Mouse (Mus musculus): ENCODE results near the gene Scml4. TPM values are rescaled to one million over a fixed set of nuclear protein-coding genes. Genes with fewer than 3 reads are reported as not detected.
A peak's percentile ranks its signal among the peaks of the same experiment; 100 is the strongest.

The Scml4 gene
- polyA plus RNA-seq, 1 experiment from 2014 or later: 0.13 TPM

DNA sequence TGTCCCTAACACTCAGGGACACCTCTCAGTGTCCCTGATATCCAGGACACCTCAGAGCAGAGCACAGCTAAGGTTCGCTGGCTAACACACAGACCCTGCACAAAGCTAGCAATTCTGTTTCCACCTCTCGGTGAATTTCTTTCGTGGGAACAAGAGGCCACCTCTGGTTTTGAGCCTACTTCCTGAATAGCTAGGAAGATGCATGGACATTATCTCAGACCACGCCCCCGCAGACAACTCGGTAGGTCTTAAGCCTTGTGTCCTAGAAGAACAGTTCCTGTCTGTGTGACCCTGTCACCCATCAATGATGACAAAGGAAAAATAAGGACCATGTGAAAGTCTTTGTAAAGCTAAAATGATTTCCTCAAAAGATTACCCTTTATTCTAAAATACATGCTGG is 54.0 kb downstream of the Scml4 start:
- Histone ChIP-seq H3K27ac (replicated peaks; ENCODE audit: low read depth, low read length) (no peak overlapping the region), H3K4me1 (ENCODE audit: control insufficient read depth, insufficient read depth, low read length) (no peaks in the 10 kb centered on the region), H3K4me3 (ENCODE audit: low read depth, low read length) (no peak overlapping the region), H3K27me3 (ENCODE audit: control insufficient read depth, insufficient read depth, low read length) (no peaks in the 10 kb centered on the region), H3K36me3 (ENCODE audit: control insufficient read depth, insufficient read depth, low read length) (no peaks in the 10 kb centered on the region), H3K9me3 (ENCODE audit: control insufficient read depth, low read length) (no peaks in the 10 kb centered on the region), H3K4me2 (ENCODE audit: low read depth, severe bottlenecking) (no peak overlapping the region), H3K9ac (ENCODE audit: low read length) (no peak overlapping the region)
- ATAC-seq (ENCODE audit: insufficient number of reproducible peaks, low FRiP score, low TSS enrichment, low read depth): no peak
- DNase-seq (ENCODE audit: low spot score): no peak
- WGBS: 69% methylated on average over 6 of the region's 6 CpGs

DNA sequence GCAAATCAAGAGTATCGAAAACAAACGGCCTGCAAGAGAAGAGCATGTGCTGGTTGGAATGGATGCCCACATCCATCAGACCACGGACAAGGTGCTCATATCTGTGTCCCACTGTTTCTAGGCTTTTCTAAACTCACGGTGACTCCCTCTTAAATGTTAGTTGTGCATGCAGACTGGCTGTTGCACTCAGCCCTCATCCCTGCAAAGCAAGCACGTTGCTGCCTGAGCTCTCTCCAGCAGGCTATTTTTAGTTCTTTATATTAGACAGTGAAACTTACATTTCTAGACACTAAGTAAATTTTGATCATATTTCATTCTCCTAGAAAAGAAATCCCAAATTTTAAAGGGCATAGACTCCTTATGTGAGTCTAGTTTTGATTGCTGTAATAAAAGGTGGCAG is 57.2 kb downstream of the Scml4 start:
- DNase-seq (ENCODE audit: low spot score) (no peak), ATAC-seq (ENCODE audit: insufficient number of reproducible peaks, low FRiP score, low TSS enrichment, low read depth) (no peak)
- no peak overlapping the region for H3K27ac ChIP-seq (replicated peaks; ENCODE audit: low read depth, low read length)
- H3K9me3 ChIP-seq (ENCODE audit: control insufficient read depth, low read length): no peaks in the 10 kb centered on the region
- no peaks in the 10 kb centered on the region for H3K36me3 ChIP-seq (ENCODE audit: control insufficient read depth, insufficient read depth, low read length)
- no peak overlapping the region for H3K9ac ChIP-seq (ENCODE audit: low read length)
- 87% methylated on average over 5 of the region's 5 CpGs for WGBS
- H3K4me1 ChIP-seq (ENCODE audit: control insufficient read depth, insufficient read depth, low read length): no peaks in the 10 kb centered on the region
- no peaks in the 10 kb centered on the region for H3K27me3 ChIP-seq (ENCODE audit: control insufficient read depth, insufficient read depth, low read length)
- no peak overlapping the region for H3K4me2 ChIP-seq (ENCODE audit: low read depth, severe bottlenecking)
- H3K4me3 ChIP-seq (ENCODE audit: low read depth, low read length): no peak overlapping the region

DNA sequence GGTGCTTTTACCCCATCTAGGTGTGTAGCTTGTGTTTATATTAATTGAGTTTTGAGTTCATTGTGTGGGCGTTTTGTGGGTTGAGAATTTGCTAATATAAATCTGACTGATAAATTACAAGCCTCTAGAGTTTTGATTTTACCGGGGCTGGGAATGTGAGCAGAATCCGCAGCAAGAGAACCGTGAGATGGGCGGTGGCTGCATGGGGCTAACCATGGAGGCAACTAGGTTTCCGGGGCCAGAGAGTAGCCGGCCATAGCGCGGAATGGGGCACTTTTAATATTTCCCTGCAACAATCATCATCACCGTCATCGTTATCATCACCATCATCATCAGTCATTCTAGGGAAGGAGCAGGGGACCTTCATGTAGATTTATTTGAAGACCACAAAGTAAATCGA is 59.6 kb downstream of the Scml4 start:
- Histone ChIP-seq H3K27ac (replicated peaks; ENCODE audit: low read depth, low read length) (no peak overlapping the region), H3K36me3 (ENCODE audit: control insufficient read depth, insufficient read depth, low read length) (no peaks in the 10 kb centered on the region), H3K9ac (ENCODE audit: low read length) (no peak overlapping the region), H3K9me3 (ENCODE audit: control insufficient read depth, low read length) (no peaks in the 10 kb centered on the region), H3K4me1 (ENCODE audit: control insufficient read depth, insufficient read depth, low read length) (no peaks in the 10 kb centered on the region), H3K4me3 (ENCODE audit: low read depth, low read length) (no peak overlapping the region), H3K27me3 (ENCODE audit: control insufficient read depth, insufficient read depth, low read length) (no peaks in the 10 kb centered on the region), H3K4me2 (ENCODE audit: low read depth, severe bottlenecking) (no peak overlapping the region)
- WGBS: 93% methylated on average over 12 of the region's 12 CpGs
- ATAC-seq (ENCODE audit: insufficient number of reproducible peaks, low FRiP score, low TSS enrichment, low read depth) (no peak), DNase-seq (ENCODE audit: low spot score) (no peak)

DNA sequence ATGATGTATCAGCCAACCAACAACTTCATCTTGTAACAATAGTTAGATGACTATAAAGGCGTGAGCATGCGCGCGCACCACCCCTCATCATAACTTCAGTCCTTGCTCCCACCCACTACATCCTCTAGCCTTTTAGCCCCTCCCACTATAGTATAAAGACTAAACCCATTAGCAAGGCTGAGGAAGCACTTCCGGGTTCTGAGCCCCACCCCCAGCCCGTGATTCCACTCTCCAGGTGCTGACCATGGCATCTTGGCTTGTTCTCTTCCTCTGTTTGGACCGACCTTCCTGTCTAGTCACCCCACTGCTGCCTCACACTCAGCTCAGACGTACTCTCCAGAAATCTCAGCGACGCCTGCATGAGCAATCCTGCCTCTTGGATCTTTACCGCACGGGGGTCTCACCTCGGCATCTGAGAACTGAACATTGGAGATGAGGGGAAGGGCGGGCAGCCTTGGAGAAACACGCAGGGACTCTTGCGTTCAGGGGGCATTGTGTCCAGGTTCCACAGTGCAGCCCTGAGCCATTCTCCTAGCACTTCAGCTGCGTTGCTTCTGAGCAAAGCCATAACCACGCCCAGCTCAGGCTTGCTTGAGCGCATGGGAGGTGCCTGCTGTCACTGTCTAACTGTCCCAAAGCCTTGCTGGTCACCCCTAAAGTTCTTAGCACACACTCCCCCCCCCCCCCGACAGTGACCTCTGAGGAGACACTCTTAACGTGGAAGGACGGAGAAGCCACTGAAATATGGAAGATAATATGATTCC is 65.1 kb downstream of the Scml4 start:
- Histone ChIP-seq H3K27ac (replicated peaks; ENCODE audit: low read depth, low read length) (no peak overlapping the region), H3K9ac (ENCODE audit: low read length) (no peak overlapping the region), H3K4me3 (ENCODE audit: low read depth, low read length) (no peak overlapping the region), H3K36me3 (ENCODE audit: control insufficient read depth, insufficient read depth, low read length) (no peaks in the 10 kb centered on the region), H3K9me3 (ENCODE audit: control insufficient read depth, low read length) (no peaks in the 10 kb centered on the region), H3K4me2 (ENCODE audit: low read depth, severe bottlenecking) (no peak overlapping the region; the same call in 1 of the 2 replicates), H3K27me3 (ENCODE audit: control insufficient read depth, insufficient read depth, low read length) (no peaks in the 10 kb centered on the region), H3K4me1 (ENCODE audit: control insufficient read depth, insufficient read depth, low read length) (no peaks in the 10 kb centered on the region)
- DNase-seq (ENCODE audit: low spot score): no peak
- ATAC-seq (ENCODE audit: insufficient number of reproducible peaks, low FRiP score, low TSS enrichment, low read depth): no peak
- WGBS: 80% methylated on average over 22 of the region's 22 CpGs

DNA sequence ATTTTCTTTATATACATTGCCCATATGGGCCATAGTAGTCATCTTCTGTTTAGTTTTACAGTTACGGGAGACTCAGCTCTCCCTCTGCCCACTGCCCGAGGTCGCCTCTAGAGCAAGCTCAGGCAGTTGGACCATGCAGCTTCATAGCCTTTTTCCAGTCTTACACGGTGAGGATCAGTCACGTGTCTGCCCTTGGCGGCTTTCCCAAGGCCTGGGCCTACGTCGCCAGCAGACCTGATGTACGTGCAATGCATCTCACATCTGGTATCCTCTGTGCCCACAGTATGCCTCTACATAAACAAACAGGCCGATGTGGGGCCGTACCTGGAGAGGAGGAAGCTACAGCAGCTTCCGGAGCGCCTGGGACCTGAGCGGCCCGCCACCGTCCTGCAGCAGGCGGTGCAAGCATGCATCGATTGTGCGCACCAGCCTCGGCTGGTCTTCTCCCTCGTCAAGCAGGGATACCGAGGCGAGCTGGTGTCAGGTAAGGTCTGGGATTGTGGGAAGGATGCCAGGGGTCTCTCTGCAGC is 70.0 kb downstream of the Scml4 start:
- ATAC-seq (ENCODE audit: insufficient number of reproducible peaks, low FRiP score, low TSS enrichment, low read depth) (no peak), DNase-seq (ENCODE audit: low spot score) (no peak)
- H3K4me2 ChIP-seq (ENCODE audit: low read depth, severe bottlenecking): no peak overlapping the region
- no peaks in the 10 kb centered on the region for H3K27me3 ChIP-seq (ENCODE audit: control insufficient read depth, insufficient read depth, low read length)
- no peak overlapping the region for H3K9ac ChIP-seq (ENCODE audit: low read length)
- 92% methylated on average over 23 of the region's 23 CpGs for WGBS
- peaks cover 7% of the 10 kb centered on the region for H3K4me1 ChIP-seq (ENCODE audit: control insufficient read depth, insufficient read depth, low read length)
- H3K36me3 ChIP-seq (ENCODE audit: control insufficient read depth, insufficient read depth, low read length): no peaks in the 10 kb centered on the region
- H3K27ac ChIP-seq (replicated peaks; ENCODE audit: low read depth, low read length): no peak overlapping the region
- H3K9me3 ChIP-seq (ENCODE audit: control insufficient read depth, low read length): no peaks in the 10 kb centered on the region
- no peak overlapping the region for H3K4me3 ChIP-seq (ENCODE audit: low read depth, low read length)

DNA sequence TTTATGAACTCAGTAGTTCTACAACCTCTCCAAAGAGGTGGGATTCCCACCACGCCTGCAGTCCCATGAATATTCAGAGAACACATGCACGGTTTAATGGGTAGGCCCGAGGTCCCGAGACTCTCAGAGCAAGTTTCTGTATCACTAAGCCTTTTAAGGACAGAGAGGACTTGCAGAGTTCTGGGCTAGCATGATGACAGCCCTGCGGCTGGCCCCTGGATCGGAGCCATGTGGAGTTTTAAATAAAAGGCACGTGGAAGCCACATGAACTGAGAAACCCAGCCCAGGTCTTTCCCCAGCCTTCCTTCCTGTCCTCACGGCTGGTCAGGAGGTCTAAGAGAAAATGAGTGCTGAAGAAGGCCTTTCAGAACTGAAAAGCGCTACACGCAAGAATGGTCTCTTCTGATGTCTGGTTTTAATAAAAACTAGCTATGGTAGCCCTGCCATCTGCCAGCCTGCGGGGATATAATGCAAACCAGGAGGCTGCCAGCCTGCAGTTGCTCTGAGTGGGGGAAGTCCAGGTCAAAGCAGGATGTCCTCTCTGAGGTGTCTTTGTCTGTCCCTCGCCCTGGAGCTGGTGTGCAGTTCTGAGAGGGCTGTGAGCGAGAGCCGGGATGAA is 72.8 kb downstream of the Scml4 start:
- Histone ChIP-seq H3K27me3 (ENCODE audit: control insufficient read depth, insufficient read depth, low read length) (no peaks in the 10 kb centered on the region), H3K4me1 (ENCODE audit: control insufficient read depth, insufficient read depth, low read length) (peaks cover 7% of the 10 kb centered on the region), H3K4me3 (ENCODE audit: low read depth, low read length) (no peak overlapping the region), H3K9me3 (ENCODE audit: control insufficient read depth, low read length) (no peaks in the 10 kb centered on the region), H3K4me2 (ENCODE audit: low read depth, severe bottlenecking) (no peak overlapping the region), H3K9ac (ENCODE audit: low read length) (no peak overlapping the region), H3K27ac (replicated peaks; ENCODE audit: low read depth, low read length) (peak overlapping the region; percentile 69; the same call in 1 of the 2 replicates), H3K36me3 (ENCODE audit: control insufficient read depth, insufficient read depth, low read length) (no peaks in the 10 kb centered on the region)
- WGBS: 27% methylated on average over 14 of the region's 14 CpGs
- DNase-seq (ENCODE audit: low spot score) (peak; percentile 63), ATAC-seq (ENCODE audit: insufficient number of reproducible peaks, low FRiP score, low TSS enrichment, low read depth) (no peak)

GRCm38 (mm10) chr10:42934672-42935071 is 74.5 kb downstream of the Scml4 start:
- no peaks in the 10 kb centered on the region for H3K36me3 ChIP-seq (ENCODE audit: control insufficient read depth, insufficient read depth, low read length)
- no peak overlapping the region for H3K4me3 ChIP-seq (ENCODE audit: low read depth, low read length)
- no peak overlapping the region for H3K27ac ChIP-seq (replicated peaks; ENCODE audit: low read depth, low read length)
- no peak overlapping the region for H3K4me2 ChIP-seq (ENCODE audit: low read depth, severe bottlenecking)
- no peaks in the 10 kb centered on the region for H3K27me3 ChIP-seq (ENCODE audit: control insufficient read depth, insufficient read depth, low read length)
- H3K9me3 ChIP-seq (ENCODE audit: control insufficient read depth, low read length): no peaks in the 10 kb centered on the region
- peaks cover 7% of the 10 kb centered on the region for H3K4me1 ChIP-seq (ENCODE audit: control insufficient read depth, insufficient read depth, low read length)
- no peak for ATAC-seq (ENCODE audit: insufficient number of reproducible peaks, low FRiP score, low TSS enrichment, low read depth)
- H3K9ac ChIP-seq (ENCODE audit: low read length): no peak overlapping the region
- no peak for DNase-seq (ENCODE audit: low spot score)
- 72% methylated on average over 8 of the region's 8 CpGs for WGBS

GRCm38 (mm10) chr10:42936205-42936604 is 76.0 kb downstream of the Scml4 start:
- Histone ChIP-seq H3K27me3 (ENCODE audit: control insufficient read depth, insufficient read depth, low read length) (no peaks in the 10 kb centered on the region), H3K4me3 (ENCODE audit: low read depth, low read length) (no peak overlapping the region), H3K4me1 (ENCODE audit: control insufficient read depth, insufficient read depth, low read length) (peaks cover 7% of the 10 kb centered on the region), H3K4me2 (ENCODE audit: low read depth, severe bottlenecking) (no peak overlapping the region), H3K9me3 (ENCODE audit: control insufficient read depth, low read length) (no peaks in the 10 kb centered on the region), H3K36me3 (ENCODE audit: control insufficient read depth, insufficient read depth, low read length) (no peaks in the 10 kb centered on the region), H3K9ac (ENCODE audit: low read length) (no peak overlapping the region), H3K27ac (replicated peaks; ENCODE audit: low read depth, low read length) (no peak overlapping the region)
- no peak for ATAC-seq (ENCODE audit: insufficient number of reproducible peaks, low FRiP score, low TSS enrichment, low read depth)
- DNase-seq (ENCODE audit: low spot score): no peak
